Mouse (Mus musculus): ENCODE measurements around the gene Anks1b. TPM values are rescaled to one million over a fixed set of nuclear protein-coding genes. Genes with fewer than 3 reads are reported as not detected.

Anks1b gene
- polyA plus RNA-seq, 1 experiment from 2014 or later = 0.01 TPM

DNA sequence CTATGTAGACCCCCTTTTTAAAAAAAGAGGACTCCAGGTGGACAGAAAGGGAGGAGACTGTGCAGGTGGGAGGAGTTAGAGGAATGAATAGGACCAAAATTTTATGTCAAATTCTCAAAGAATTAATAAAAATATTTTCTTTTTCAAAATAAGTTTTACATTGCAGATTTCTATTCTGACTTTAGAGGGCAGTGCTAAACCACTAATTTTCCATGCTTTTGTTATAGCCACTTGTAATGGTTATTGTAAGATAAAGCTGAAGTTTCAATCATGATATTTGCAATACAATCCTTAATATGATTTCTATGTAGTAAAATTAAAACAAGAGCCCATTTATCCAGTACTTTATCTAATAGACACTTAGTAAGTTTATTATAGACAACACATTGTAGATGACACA lies 278.2 kb downstream of the Anks1b start:
- ChIA-PET CTCF (interaction anchor here (0.6 kb wide), 1 partner anchor 537 kb away, joined by 3 read pairs; no protein-coding TSS in a partner anchor), POLR2A (no interaction called here)
- ATAC-seq (no peak), DNase-seq (ENCODE audit: low read depth, low spot score) (no peak)
- in situ Hi-C loops (cut with MboI; ENCODE audit: low pct_unique_long_range_greater_than_20kb) = no loop called here
- H3K27me3 ChIP-seq = no peaks in the 10 kb centered on the region
- no peak for TF ChIP-seq CTCF (IDR thresholded peaks at IDR 0.05)

DNA sequence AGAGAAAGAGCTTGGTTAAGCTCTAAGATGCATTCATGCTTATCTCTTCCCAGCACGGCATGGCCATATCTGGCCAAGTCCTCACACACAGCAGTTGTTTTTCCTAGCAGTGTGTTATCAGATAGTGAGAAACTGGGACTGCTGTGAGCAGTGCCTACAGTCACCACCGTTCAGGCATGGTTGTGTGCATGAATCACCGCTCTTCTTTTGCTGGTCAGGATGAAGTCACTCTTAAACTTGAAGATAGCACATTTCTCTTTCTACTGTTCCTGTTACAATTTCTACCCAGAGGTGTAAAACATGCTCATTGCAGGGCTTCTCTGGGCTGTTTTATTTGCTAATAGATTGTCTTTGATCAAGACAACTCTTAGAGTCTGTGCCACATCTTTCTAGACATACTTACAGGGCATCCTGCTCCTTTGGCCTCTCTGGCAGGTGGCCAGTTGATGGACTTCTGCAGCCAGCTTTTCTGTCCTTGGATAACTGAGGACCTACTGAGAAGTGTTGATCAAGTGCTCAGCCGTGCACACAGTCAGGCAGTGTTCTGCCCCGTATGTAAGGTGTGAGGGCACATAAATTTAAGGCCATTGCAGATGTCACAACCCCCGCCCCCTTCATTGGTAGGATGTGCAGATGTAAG lies 296.8 kb downstream of the Anks1b start:
- ATAC-seq (no peak), DNase-seq (ENCODE audit: low read depth, low spot score) (no peak)
- POLR2A ChIA-PET = no interaction called here
- in situ Hi-C loops (cut with MboI; ENCODE audit: low pct_unique_long_range_greater_than_20kb) = no loop called here
- H3K27me3 ChIP-seq = no peaks in the 10 kb centered on the region
- no peak for TF ChIP-seq CTCF (IDR thresholded peaks at IDR 0.05)
- CTCF ChIA-PET = no interaction called here

DNA sequence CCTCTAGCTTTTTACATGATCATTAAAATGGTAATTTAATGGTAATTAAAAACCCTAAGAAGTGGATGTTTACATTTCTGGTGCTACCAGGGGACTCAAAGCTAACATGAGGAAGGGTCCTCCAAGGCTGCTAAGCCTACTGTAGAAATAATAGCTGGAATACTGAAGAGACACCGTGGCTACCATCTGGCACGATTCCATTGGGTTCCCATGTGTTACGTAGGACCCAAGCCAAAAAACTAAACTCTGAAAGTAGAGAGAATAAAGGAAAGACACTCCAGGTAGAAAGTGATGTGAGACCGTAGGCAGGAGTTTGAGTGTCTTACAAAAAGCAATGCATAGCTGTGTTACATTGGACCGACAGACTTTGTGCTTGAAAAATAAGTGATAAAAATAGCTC lies 317.1 kb downstream of the Anks1b start:
- in situ Hi-C loops (cut with MboI; ENCODE audit: low pct_unique_long_range_greater_than_20kb) = no loop called here
- ChIA-PET CTCF (interaction anchor here (1.3 kb wide), 1 partner anchor 23 kb away, joined by 4 read pairs; no protein-coding TSS in a partner anchor), POLR2A (no interaction called here)
- no peak for TF ChIP-seq CTCF (IDR thresholded peaks at IDR 0.05)
- DNase-seq (ENCODE audit: low read depth, low spot score) (no peak), ATAC-seq (no peak)
- H3K27me3 ChIP-seq = no peaks in the 10 kb centered on the region

DNA sequence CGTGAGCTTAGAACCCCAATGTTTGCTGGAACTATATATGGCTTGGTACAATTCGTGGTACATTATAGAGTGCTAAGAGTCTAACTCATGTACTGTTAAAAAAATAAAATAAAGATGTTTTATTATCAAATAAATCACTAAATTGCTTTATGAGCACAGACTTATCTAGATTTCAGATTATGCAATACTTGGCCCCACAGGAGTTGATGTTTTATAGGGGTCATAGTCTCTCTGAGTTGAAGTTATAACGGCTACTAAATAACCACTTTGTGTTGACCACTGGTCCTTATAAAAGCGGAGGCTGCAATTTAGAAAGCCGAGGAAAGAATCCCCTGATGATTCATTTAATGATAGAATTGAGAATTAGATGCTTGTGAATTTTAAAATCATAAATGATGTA lies 323.6 kb downstream of the Anks1b start:
- H3K27me3 ChIP-seq = no peaks in the 10 kb centered on the region
- TF ChIP-seq CTCF (IDR thresholded peaks at IDR 0.05) = no peak
- in situ Hi-C loops (cut with MboI; ENCODE audit: low pct_unique_long_range_greater_than_20kb) = no loop called here
- ChIA-PET POLR2A (interaction anchor here (0.6 kb wide), 1 partner anchor 102 kb away, joined by 3 read pairs; no protein-coding TSS in a partner anchor), CTCF (no interaction called here)
- ATAC-seq = no peak
- DNase-seq (ENCODE audit: low read depth, low spot score) = no peak

DNA sequence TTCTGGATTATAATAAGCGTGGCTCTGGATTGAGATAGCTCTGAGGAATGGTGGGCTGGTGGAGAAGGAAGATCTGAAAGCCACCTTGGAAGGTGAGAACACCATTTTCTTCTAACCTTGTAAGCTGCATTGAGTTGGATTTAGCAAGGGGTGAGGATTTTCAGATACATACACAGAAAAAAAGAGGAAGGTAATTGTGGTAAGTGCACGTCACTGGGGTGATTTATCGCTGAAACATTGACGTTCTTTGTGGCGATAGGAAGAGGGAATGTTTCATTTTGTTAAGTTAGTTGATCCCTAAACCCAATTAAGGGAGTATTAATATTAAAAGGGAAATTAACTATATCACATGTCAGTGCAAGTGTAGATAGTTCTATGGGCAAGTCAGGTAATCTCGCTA lies 336.7 kb downstream of the Anks1b start:
- ChIA-PET CTCF (no interaction called here), POLR2A (no interaction called here)
- DNase-seq (ENCODE audit: low read depth, low spot score) = no peak
- no peak for ATAC-seq
- no peak for TF ChIP-seq CTCF (IDR thresholded peaks at IDR 0.05)
- peaks cover 4% of the 10 kb centered on the region for H3K27me3 ChIP-seq
- in situ Hi-C loops (cut with MboI; ENCODE audit: low pct_unique_long_range_greater_than_20kb) = no loop called here

DNA sequence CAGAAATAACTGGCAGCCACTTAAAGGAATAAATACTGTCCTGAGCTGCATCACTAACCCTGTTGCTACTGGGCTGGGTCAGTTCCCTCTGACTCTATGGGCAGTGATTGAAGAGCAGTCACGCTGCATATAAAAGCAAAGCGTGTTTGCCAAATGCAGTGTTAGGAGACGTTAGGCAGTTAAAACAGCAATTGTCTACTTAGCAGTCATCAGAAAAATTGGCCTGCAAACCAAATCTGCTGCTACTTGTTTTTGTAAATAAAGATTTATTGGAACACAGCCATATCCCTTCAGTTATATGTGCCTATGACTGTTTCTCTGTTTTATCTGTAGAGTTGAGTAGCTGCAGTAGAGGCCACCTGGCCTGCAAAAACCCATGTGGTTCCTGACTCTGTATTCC lies 347.2 kb downstream of the Anks1b start:
- ChIA-PET CTCF (no interaction called here), POLR2A (no interaction called here)
- ATAC-seq (no peak), DNase-seq (ENCODE audit: low read depth, low spot score) (no peak)
- in situ Hi-C loops (cut with MboI; ENCODE audit: low pct_unique_long_range_greater_than_20kb) = no loop called here
- TF ChIP-seq CTCF (IDR thresholded peaks at IDR 0.05) = no peak
- no peaks in the 10 kb centered on the region for H3K27me3 ChIP-seq

DNA sequence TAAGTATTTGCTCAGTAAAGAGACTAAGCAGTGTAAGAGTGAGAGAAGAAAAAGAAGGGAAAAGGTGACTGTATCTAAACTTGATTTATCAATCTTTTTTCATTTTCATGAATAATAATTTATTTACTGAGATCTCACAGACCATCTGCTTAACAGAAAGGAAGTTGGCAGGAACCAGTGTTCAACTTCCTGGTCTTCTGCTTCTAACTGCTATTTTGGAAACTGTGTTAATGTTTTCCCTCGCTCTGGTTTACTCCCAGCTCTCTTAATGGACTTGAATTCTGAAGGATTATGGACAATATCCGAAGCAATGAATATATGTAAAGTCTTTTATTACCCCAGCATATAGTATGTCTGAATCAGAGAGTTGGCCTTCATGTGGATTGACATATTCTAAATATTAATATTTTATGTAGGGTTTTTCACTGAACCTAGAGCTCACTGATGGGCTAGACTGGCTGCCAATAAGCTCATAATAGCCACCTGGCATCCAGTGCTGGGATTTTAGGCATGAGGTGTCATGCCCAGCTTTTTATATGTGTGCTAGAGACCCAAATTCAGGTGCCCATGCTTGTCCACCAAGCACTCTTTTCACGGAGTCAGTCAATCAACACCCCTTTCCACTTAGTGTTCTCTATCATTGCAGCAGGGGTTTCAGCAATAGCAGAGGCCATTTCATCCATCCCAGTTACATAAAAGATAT lies 349.6 kb downstream of the Anks1b start:
- TF ChIP-seq CTCF (IDR thresholded peaks at IDR 0.05) = no peak
- in situ Hi-C loops (cut with MboI; ENCODE audit: low pct_unique_long_range_greater_than_20kb) = no loop called here
- no peak for DNase-seq (ENCODE audit: low read depth, low spot score)
- no peaks in the 10 kb centered on the region for H3K27me3 ChIP-seq
- POLR2A ChIA-PET = no interaction called here
- CTCF ChIA-PET = no interaction called here
- no peak for ATAC-seq

DNA sequence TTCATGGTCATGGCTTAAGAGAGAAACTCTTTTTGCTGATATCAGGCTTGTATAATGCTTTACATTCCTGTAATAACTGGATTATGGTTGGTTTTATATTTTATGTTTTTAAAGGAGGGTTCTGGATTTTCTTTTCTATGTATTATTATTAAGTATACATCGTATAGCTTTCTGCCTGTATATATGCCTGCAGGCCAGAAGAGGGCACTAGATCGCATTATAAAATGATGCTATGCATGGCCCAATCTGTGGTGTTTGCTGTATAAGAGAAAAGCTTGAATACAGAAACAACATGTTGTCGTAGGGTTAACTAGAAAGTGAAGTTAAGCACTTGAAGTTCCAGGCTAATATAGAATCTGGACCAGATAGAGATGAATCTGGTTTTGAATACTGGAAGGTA lies 362.0 kb downstream of the Anks1b start:
- ChIA-PET CTCF (interaction anchor here (1.1 kb wide), 1 partner anchor 176 kb away, joined by 3 read pairs; no protein-coding TSS in a partner anchor), POLR2A (no interaction called here)
- DNase-seq (ENCODE audit: low read depth, low spot score) (no peak), ATAC-seq (no peak)
- no peak for TF ChIP-seq CTCF (IDR thresholded peaks at IDR 0.05)
- H3K27me3 ChIP-seq = no peaks in the 10 kb centered on the region
- in situ Hi-C loops (cut with MboI; ENCODE audit: low pct_unique_long_range_greater_than_20kb) = no loop called here

DNA sequence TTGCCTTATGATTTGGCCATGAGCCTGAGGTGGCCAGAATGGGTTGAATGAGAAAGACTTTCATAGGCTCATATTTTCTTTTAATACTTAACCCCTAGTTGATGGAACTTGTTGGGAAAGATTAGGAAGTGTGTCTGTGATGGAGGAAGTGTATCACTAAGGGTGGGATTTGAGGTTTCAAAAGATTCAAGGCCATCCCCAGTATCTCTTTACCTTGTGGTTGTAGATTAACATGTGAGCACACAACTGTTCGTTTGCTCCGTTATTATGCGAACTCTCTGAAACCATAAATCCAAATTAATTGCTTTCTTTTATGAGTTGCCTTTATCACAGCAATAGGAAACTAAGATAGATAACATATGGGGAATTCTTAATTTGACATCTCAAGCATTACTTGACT lies 364.0 kb downstream of the Anks1b start:
- POLR2A ChIA-PET = no interaction called here
- in situ Hi-C loops (cut with MboI; ENCODE audit: low pct_unique_long_range_greater_than_20kb) = no loop called here
- no peak for TF ChIP-seq CTCF (IDR thresholded peaks at IDR 0.05)

DNA sequence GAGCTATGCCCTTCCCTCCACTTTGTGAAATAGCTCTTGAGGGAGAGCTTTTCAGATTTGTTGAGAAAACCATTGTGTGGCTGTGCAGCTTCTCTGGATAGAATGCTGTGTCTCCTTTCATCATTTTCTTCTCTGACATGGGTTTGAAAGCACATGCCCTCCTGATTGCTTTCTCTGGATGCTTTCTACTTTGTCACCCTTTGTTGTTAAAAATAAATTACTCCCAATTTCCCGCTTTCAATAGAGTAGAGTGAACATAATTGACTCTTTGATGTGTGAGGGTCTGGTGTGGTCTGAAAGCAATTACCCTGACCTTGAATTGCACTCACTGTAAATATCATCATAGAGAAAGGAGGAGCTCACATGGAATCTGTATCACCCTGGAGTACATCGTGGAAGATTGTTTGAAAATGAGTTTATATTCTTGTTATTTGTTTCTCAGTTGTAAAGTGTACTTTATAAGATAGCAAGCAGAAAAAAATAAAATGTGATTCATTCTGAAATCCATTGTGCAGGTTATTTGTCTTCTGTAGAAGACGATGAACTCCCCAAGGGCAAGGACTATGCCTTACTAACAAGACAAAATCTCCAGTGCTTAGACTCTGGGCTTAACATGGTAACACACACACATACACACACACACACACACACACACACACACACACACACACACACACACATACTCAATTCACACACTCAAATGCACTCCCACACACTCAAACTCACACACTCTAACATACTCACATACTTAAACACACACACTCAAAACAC lies 385.8 kb downstream of the Anks1b start:
- DNase-seq (ENCODE audit: low read depth, low spot score) (no peak), ATAC-seq (no peak)
- no peaks in the 10 kb centered on the region for H3K27me3 ChIP-seq
- no peak for TF ChIP-seq CTCF (IDR thresholded peaks at IDR 0.05)
- in situ Hi-C loops (cut with MboI; ENCODE audit: low pct_unique_long_range_greater_than_20kb) = no loop called here
- ChIA-PET CTCF (no interaction called here), POLR2A (no interaction called here)

More for the DNA sequence above, 364.0 kb downstream of the Anks1b start:
- no peak for DNase-seq (ENCODE audit: low read depth, low spot score)
- ATAC-seq = no peak
- CTCF ChIA-PET = no interaction called here
- H3K27me3 ChIP-seq = no peaks in the 10 kb centered on the region

DNA sequence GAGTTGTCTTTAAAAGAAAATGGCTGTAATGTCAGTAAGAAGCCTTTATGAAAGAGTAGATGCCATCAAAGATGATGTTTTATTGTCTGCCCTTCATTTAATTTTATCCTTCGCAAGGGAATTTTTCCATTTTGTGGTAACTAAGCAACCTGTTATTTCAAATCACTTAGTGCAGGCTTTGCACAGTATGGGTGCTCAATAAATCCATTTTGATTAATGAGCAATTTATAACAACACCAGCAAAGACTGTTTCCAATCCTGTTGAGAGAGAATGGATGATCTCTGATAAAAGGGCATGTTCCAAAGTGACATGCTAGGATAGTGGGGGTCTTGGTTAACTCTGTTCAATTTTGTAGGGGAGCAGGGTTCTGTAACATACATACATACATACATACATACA lies 398.0 kb downstream of the Anks1b start:
- ATAC-seq = no peak
- POLR2A ChIA-PET = no interaction called here

More for the DNA sequence above, 398.0 kb downstream of the Anks1b start:
- in situ Hi-C loops (cut with MboI; ENCODE audit: low pct_unique_long_range_greater_than_20kb) = no loop called here
- H3K27me3 ChIP-seq = peaks cover 4% of the 10 kb centered on the region
- TF ChIP-seq CTCF (IDR thresholded peaks at IDR 0.05) = no peak
- CTCF ChIA-PET = no interaction called here
- DNase-seq (ENCODE audit: low read depth, low spot score) = no peak
